Mouse (Mus musculus) erythroblast, embryonic 14.5 days (primary cell): ENCODE results near the gene Pigl.

ENCODE experiments used
- GATA1 ChIP-seq: IDR thresholded peaks from 2 replicates; pipeline ENCODE4 v1.6.1; 2012; ENCODE audit warnings: low read length, inconsistent platforms, mixed read lengths
- TAL1 ChIP-seq: IDR thresholded peaks from 3 replicates; pipeline ENCODE4 v1.6.1; 2012; ENCODE audit warnings: low read length, inconsistent platforms, mixed read lengths

- TF ChIP-seq TAL1 (peak; percentile 39; the same call in 1 of the 3 replicates), GATA1 (no peak)
Measured at GRCm38 (mm10) chr11:62458780-62459179, 520 bp downstream of the Pigl start.
